Mouse (Mus musculus) lung, postnatal 10 days (tissue): ENCODE results near the gene Sf3b5.
"Not testable (repeated sequence)": the region's sequence is repeated elsewhere in the genome, so short reads cannot be mapped to it uniquely, and the experiment has no call there.

Source experiments
- DNase-seq: peaks from one replicate; pipeline ENCODE4 v3.0.0; 2021

The Sf3b5 gene

DNA sequence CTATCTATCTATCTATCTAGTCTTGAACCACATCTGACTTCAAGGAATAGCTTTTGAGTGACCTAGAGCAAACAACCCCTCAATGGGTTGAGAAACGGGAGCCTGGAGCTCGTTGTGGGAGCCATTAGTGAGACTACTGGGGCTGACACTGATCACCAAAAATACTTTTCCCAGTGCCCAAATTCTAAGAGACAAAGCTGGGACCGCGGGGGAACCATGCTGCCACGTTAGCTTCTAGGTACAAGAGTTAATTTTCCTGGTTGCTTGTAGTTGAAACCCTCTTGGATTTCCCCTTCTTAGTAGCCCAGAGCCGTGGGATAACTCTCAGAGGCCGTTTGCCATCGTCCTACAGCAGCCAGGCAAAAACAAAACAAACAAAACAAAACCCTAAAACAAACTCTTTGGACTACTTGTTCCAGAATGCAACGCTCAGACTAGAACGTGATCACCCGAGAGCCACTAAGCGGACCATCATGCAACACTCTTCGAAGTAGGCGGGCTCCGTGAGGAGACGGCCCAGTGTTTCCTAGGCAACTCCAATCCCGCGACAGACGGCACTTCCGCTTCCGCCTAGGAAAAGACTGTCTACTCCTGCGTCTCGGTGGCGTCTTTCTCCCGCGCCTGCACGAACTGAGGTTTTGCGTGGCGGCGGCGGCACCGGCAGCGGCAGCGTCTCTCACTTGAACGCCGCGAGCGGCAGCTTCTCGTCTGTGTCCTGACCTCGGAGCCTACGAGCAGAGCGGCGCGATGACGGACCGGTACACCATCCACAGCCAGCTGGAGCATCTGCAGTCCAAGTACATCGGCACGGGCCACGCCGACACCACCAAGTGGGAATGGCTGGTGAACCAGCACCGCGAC is 3.0 kb downstream of the Sf3b5 start:
- DNase-seq = peak; percentile 98

GRCm38 (mm10) chr10:13008737-13009121 is 3.6 kb downstream of the Sf3b5 start:
- DNase-seq = no peak

DNA sequence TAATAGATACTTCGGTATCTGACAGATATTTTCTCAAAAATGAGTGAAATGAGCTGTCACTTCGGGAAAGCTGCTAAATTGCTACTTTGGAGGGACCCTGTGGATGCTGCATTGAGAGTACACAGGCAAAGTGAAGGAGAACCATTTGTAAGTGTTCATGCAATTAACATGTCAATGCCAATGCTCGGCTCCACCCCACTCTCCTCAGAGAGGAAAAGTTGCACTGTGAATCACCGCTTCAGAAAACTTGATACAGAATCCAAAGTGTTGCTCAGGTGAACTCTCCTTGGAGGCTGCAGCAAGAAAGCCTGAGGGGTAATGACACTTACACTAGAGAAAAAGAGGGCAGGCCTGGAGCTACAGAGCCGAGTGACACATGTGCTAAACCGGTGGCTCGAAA is 8.9 kb downstream of the Sf3b5 start:
- DNase-seq = no peak

GRCm38 (mm10) chr10:13016573-13016972 is 11.4 kb downstream of the Sf3b5 start:
- peak; percentile 83 for DNase-seq

DNA sequence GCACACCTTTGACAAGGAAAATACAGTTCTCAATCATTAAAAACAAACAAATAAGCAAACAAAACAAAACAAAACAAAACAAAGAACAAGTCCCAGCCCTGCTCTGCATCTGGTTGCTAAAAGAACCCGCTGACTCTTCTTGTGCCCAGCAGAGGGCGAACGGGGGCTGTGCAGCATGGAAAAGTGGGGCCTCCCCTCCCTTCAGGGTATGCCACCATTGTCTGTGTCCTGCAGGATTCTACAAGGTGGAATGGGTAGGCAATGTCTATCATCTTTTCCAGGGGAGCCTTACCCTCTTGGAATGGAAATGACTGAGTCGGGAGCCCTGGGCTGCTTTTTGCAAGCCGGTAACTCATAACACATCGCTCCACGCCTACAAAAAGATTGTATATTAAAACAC is 13.4 kb downstream of the Sf3b5 start:
- DNase-seq = peak; percentile 39

DNA sequence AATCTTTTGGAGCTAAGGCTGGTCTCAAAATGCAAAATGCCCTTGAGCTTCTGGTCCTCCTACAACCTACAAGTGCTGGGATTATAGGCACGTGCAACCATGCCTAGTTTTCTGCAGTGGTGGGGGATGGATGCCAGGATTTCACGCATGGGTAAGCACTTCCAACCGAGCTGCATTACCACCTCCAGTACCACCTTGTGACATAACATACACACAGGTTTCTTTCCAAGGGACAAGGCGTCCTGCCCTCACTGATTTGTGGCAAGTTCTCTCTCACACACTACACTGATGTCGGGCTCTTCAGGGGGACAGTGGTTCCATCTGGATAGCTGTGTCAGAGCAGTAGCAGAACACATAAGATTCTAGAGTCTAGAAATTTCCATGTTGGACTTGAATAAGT is 13.9 kb downstream of the Sf3b5 start:
- DNase-seq = no peak

GRCm38 (mm10) chr10:13022103-13022502 is 17.0 kb downstream of the Sf3b5 start:
- no peak for DNase-seq

DNA sequence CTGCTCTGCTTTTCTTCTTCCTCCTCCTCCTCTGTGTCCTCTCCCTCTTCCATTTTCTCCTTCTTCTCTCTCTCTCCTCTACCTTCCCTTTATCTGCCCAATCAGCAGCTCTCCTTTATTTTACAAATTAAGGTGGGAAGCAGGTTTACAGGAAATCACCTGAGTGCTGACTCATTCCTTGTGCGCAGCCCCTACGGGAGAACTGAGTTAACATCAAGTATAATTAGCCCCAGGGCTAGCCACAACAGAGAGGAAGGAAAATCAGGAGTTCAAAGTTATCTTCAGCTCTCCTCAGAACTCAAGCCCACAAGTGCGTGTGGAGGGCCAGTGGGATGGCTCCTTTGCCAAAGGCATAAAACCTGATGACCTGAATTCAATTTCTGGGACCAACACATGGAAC is 18.8 kb downstream of the Sf3b5 start:
- not testable (repeated sequence) for DNase-seq

- DNase-seq = no peak
Observed at GRCm38 (mm10) chr10:13027702-13028101, 22.6 kb downstream of the Sf3b5 start.

DNA sequence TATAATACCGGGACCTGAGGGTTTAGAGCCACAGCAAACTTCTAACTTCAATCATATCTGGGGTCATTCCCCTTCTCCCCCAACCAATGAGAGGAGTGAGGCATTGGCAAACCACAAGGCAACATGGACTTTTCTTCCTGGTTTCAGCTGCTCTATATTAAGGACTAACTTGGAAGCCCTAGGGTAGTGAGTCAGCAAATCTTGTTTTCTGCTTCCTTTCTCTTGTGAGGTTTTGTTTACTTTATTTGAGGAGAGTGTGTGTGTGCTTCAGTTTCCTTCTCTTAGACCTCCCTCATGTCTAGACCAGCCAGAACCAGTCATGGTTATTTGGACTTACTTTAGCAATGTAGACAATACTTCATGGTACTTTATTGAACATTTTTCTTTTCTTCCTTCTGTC is 23.1 kb downstream of the Sf3b5 start:
- no peak for DNase-seq

DNA sequence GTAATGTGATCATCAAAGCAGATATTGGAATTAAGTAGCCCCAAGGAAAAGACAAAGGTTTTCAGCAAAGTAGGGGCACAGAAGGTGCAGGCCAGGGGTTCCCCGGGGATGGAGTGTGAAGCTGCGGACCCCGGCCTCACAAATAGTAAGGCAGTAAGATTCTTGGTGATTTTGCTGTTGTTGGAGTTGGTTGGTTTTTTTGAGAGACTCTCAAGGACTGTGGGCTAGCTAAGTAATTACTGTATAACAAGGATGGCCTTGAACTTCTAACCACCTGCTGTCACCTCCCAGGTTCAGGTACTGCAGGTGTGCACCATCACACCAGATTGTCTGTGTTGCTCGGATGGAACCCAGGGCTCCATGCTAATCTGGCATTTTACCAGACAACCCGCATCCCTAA is 24.3 kb downstream of the Sf3b5 start:
- DNase-seq = no peak

GRCm38 (mm10) chr10:13035270-13035669 is 30.1 kb downstream of the Sf3b5 start:
- DNase-seq = no peak

GRCm38 (mm10) chr10:13039637-13040174 is 34.6 kb downstream of the Sf3b5 start:
- DNase-seq = no peak

DNA sequence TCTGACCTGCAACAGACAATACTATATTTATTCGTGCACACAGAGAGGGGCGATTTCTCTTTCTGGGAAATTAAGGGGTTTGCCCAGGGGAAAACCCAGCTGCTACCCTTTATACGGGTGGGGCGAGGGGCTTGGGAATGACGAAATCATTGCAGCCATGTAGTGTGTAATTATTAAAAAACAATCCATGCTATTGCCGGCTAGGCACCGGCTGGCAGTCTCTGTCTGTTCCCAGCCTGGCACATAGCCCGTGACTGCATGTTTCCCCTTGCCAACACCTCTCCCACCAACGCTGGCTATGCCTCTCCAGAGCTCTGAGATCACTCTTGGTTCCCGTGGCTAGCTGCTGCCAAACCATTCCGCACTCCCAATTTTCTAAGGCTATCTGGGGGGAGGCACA is 39.5 kb downstream of the Sf3b5 start:
- DNase-seq = no peak

- DNase-seq = no peak
Observed at GRCm38 (mm10) chr10:13047816-13048215, 42.7 kb downstream of the Sf3b5 start.

- DNase-seq = no peak
Observed at GRCm38 (mm10) chr10:13056863-13057381, 51.8 kb downstream of the Sf3b5 start.
